Mouse (Mus musculus) hindbrain, embryonic 16.5 days (tissue): ENCODE data around the gene Gja10. TPM values are rescaled to one million over a fixed set of nuclear protein-coding genes. Genes with fewer than 3 reads are reported as not detected.

ENCODE experiments used
- ATAC-seq: fragments of 200-750 bp; cut with Nextera tagmentation; 2 replicates; pipeline ENCODE4 v1.8.0; 2017; ENCODE audit warnings: moderate TSS enrichment, moderate library complexity
- H3K27ac ChIP-seq: fragments of 300-500 bp; sonication (generic); 2 replicates; pipeline ENCODE4 v1.5.1; 2014; ENCODE audit warnings: low read depth, mild to moderate bottlenecking, control low read depth, low read length, moderate library complexity
- H3K27me3 ChIP-seq: fragments of 300-500 bp; sonication (generic); replicated peaks from 2 replicates; pipeline ENCODE4 v1.6.1; 2014; ENCODE audit warnings: low read length; ENCODE audit not compliant: control insufficient read depth, insufficient read depth
- H3K36me3 ChIP-seq: fragments of 300-500 bp; sonication (generic); 2 replicates; pipeline ENCODE4 v1.6.1; 2014; ENCODE audit warnings: mild to moderate bottlenecking, low read length, moderate library complexity, mixed read lengths; ENCODE audit not compliant: control insufficient read depth, insufficient read depth
- H3K4me1 ChIP-seq: fragments of 300-500 bp; sonication (generic); 2 replicates; pipeline ENCODE4 v1.6.1; 2014; ENCODE audit warnings: low read depth, low read length; ENCODE audit not compliant: control insufficient read depth, insufficient read depth
- H3K4me2 ChIP-seq: fragments of 300-500 bp; sonication (generic); 2 replicates; pipeline ENCODE4 v1.6.1; 2014; ENCODE audit warnings: mild to moderate bottlenecking, low read length, control low read depth, moderate library complexity
- H3K4me3 ChIP-seq: fragments of 300-500 bp; sonication (generic); 2 replicates; pipeline ENCODE4 v1.5.1; 2014; ENCODE audit warnings: mild to moderate bottlenecking, low read length, control low read depth, moderate library complexity
- H3K9ac ChIP-seq: fragments of 300-500 bp; sonication (generic); 2 replicates; pipeline ENCODE4 v1.6.1; 2014; ENCODE audit warnings: low read depth, mild to moderate bottlenecking, control low read depth, low read length, moderate library complexity
- H3K9me3 ChIP-seq: fragments of 300-500 bp; sonication (generic); 2 replicates; pipeline ENCODE4 v1.6.1; 2014; ENCODE audit warnings: mild to moderate bottlenecking, low read length, moderate library complexity; ENCODE audit not compliant: control insufficient read depth
- WGBS: fragments of 180-500 bp; shearing (Covaris S2); extraction: QIAGEN DNeasy Blood & Tissue Kit; methylation state at CpG from one replicate; pipeline ENCODE4 v1.1.7; 2014; 5-methylcytosine and 5-hydroxymethylcytosine counted together
- polyA plus RNA-seq: library from polyadenylated mRNA; unstranded; fragments of >200 nt; fragmentation: Nextera tagmentation; extraction: Ambion mirVana; gene quantifications from 2 replicates; pipeline ENCODE4 v1.2.1, GENCODE M21; 2015

Gene Gja10
- polyA plus RNA-seq, 1 experiment from 2014 or later: not detected

DNA sequence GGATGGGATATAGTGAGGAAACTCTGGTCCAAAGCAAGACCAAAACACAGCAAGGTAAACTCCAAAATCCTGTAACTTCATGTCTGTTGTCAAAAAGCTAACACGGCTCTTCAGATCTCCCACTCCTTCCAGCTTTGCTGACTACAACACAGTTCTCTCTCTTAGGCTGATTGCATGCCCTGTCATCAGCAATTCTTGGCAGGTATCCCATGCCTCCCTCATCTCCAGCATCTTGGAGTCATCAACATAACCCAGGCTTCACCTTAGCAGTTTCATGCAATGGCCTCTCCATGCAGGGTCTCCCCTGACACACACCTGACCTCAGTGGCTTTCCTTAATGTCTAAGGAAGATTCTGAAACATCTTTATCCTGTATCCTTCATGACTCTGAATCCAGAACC lies 53.4 kb downstream of the Gja10 start:
- H3K36me3 ChIP-seq: no peaks in the 10 kb centered on the region
- WGBS: 88% methylated on average over 1 of the region's 1 CpGs
- no peak overlapping the region for H3K9ac ChIP-seq
- no peak overlapping the region for H3K4me2 ChIP-seq
- no peak overlapping the region for H3K27ac ChIP-seq
- H3K4me1 ChIP-seq: no peaks in the 10 kb centered on the region
- no peak overlapping the region for H3K4me3 ChIP-seq
- ATAC-seq: no peak
- no peaks in the 10 kb centered on the region for H3K27me3 ChIP-seq
- H3K9me3 ChIP-seq: no peaks in the 10 kb centered on the region

Other genes with a start within 250 kb of the Gja10 start
- gene Casp8ap2, start 12.7 kb upstream of the Gja10 start, polyA plus RNA-seq: 33.0 and 36.5 TPM in 2 replicates
- gene Mdn1, start 54.4 kb upstream of the Gja10 start, polyA plus RNA-seq: 13.5 and 13.9 TPM in 2 replicates
- gene Lyrm2, start 197.5 kb upstream of the Gja10 start, polyA plus RNA-seq: 102 and 104 TPM in 2 replicates